Mouse (Mus musculus): ENCODE data around the gene Tm4sf5.

GRCm38 (mm10) chr11:70518436-70518835 is 13.4 kb downstream of the Tm4sf5 start:
- TF ChIP-seq CTCF (IDR thresholded peaks at IDR 0.05; ENCODE audit: low read depth) (no peak), EP300 (IDR thresholded peaks at IDR 0.05; ENCODE audit: low read depth) (0 out of 2 replicates have a peak, but pooled peaks have one; percentile 4)

All from liver, embryonic 14.5 days (tissue).